Mouse (Mus musculus) lung, embryonic 16.5 days (tissue): ENCODE data around the gene Rpn2. TPM values are rescaled to one million over a fixed set of nuclear protein-coding genes. Genes with fewer than 3 reads are reported as not detected.

ENCODE experiments used
- ATAC-seq: fragments of 200-750 bp; cut with Nextera tagmentation; 2 replicates; pipeline ENCODE4 v1.8.0; 2017; ENCODE audit warnings: low read depth, mild to moderate bottlenecking, moderate library complexity
- H3K27ac ChIP-seq: fragments of 300-500 bp; sonication (generic); 2 replicates; pipeline ENCODE4 v1.5.1; 2014; ENCODE audit warnings: mild to moderate bottlenecking, control low read depth, low read length
- H3K27me3 ChIP-seq: fragments of 300-500 bp; sonication (generic); 2 replicates; pipeline ENCODE4 v1.6.1; 2014; ENCODE audit warnings: low read depth, low read length, mixed read lengths; ENCODE audit not compliant: control insufficient read depth, insufficient read depth
- H3K36me3 ChIP-seq: fragments of 300-500 bp; sonication (generic); 2 replicates; pipeline ENCODE4 v1.6.1; 2014; ENCODE audit warnings: low read length; ENCODE audit not compliant: control insufficient read depth, insufficient read depth
- H3K4me1 ChIP-seq: fragments of 300-500 bp; sonication (generic); replicated peaks from 2 replicates; pipeline ENCODE4 v1.6.1; 2014; ENCODE audit warnings: low read length, mixed read lengths; ENCODE audit not compliant: control insufficient read depth, insufficient read depth
- H3K4me2 ChIP-seq: fragments of 300-500 bp; sonication (generic); 2 replicates; pipeline ENCODE4 v1.6.1; 2014; ENCODE audit warnings: low read depth, low read length, control low read depth
- H3K4me3 ChIP-seq: fragments of 300-500 bp; sonication (generic); 2 replicates; pipeline ENCODE4 v1.5.1; 2014; ENCODE audit warnings: mild to moderate bottlenecking, low read length, control low read depth
- H3K9ac ChIP-seq: fragments of 300-500 bp; sonication (generic); 2 replicates; pipeline ENCODE4 v1.6.1; 2014; ENCODE audit warnings: low read length, control low read depth
- H3K9me3 ChIP-seq: fragments of 300-500 bp; sonication (generic); 2 replicates; pipeline ENCODE4 v1.6.1; 2016; ENCODE audit warnings: low read length; ENCODE audit not compliant: control insufficient read depth
- WGBS: fragments of 180-500 bp; shearing (Covaris S2); extraction: QIAGEN DNeasy Blood & Tissue Kit; methylation state at CpG from one replicate; pipeline ENCODE4 v1.1.7; 2014; 5-methylcytosine and 5-hydroxymethylcytosine counted together
- polyA plus RNA-seq: library from polyadenylated mRNA; unstranded; fragments of >200 nt; fragmentation: Nextera tagmentation; extraction: Ambion mirVana; gene quantifications from 2 replicates; pipeline ENCODE4 v1.2.1, GENCODE M21; 2015

Rpn2 gene
- polyA plus RNA-seq, 1 experiment from 2014 or later = 360 TPM

DNA sequence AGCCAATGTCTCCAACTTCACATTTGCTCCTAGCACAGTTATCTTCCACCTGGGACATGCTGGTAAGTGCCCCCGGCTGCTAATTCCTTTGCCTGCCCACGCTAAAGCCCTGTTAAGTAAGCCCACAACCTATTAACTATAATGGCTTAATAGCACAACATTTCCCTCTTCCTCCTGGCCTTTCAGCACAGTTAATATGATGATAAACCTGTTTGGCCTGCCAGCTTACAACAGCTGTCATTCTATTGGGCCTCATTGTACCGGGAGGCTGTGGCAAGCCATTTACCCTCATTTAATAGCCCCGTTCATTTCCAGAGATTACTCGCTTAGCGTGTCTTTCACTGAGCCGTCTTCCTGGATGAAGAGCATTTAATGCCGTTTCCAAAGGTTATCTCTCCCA is 41.3 kb downstream of the Rpn2 start:
- 85% methylated on average over 8 of the region's 8 CpGs for WGBS
- H3K36me3 ChIP-seq = peaks cover 52% of the 10 kb centered on the region

GRCm38 (mm10) chr2:157320886-157321285 is 42.1 kb downstream of the Rpn2 start:
- Histone ChIP-seq H3K9me3 (no peaks in the 10 kb centered on the region), H3K4me2 (no peak overlapping the region), H3K27ac (no peak overlapping the region), H3K36me3 (peaks cover 52% of the 10 kb centered on the region), H3K4me1 (no peaks in the 10 kb centered on the region; the same call in 1 of the 2 replicates), H3K4me3 (no peak overlapping the region), H3K9ac (no peak overlapping the region), H3K27me3 (no peaks in the 10 kb centered on the region)
- 45% methylated on average over 5 of the region's 5 CpGs for WGBS
- ATAC-seq = no peak

More for the DNA sequence above, 41.3 kb downstream of the Rpn2 start:
- H3K4me1 ChIP-seq = no peaks in the 10 kb centered on the region; the same call in 1 of the 2 replicates
- H3K27ac ChIP-seq = 0 out of 2 replicates have a peak overlapping the region, but pooled peaks have one; percentile 14
- H3K4me3 ChIP-seq = no peak overlapping the region
- H3K9ac ChIP-seq = no peak overlapping the region
- no peak for ATAC-seq
- no peak overlapping the region for H3K4me2 ChIP-seq
- H3K27me3 ChIP-seq = no peaks in the 10 kb centered on the region
- no peaks in the 10 kb centered on the region for H3K9me3 ChIP-seq

DNA sequence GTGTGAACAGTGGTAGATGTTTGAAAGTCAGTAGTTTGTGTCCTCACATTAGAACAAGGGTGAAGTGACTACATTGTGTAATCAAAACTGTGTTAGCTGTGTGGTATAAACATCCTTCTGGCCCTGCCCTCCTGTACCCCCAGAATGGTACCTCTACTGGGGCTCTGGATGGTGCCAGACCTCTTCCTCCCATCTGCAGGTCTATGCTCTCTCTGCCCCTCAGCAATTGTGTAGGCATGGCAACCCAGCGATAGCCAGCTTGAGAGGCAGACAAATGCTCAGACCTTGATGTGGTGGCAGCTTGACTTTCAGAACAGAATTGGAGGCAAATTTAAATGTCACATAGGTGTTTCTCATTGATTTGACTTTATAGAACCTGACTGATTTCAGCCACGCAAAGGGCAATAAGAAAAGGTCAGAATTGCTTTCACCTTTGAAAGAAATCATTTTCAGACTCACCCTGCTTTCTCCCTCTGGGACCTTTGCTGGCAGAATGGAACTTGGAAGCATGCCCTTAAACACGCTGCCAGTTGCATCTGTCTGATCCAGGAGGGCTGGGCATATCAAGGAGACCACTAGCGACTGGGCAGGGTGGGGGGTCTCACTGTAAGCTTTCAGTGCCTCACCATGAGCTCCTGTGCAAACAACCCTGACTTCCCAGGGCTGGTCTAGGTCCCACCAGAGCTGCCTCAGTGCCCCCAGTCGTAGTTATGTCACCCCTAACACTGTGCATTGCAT is 43.4 kb downstream of the Rpn2 start:
- H3K27ac ChIP-seq = no peak overlapping the region
- H3K4me2 ChIP-seq = no peak overlapping the region
- H3K4me1 ChIP-seq = no peaks in the 10 kb centered on the region
- no peak for ATAC-seq
- peaks cover 53% of the 10 kb centered on the region for H3K36me3 ChIP-seq
- WGBS = 78% methylated on average over 5 of the region's 5 CpGs
- no peak overlapping the region for H3K4me3 ChIP-seq
- no peaks in the 10 kb centered on the region for H3K27me3 ChIP-seq
- H3K9ac ChIP-seq = no peak overlapping the region
- no peaks in the 10 kb centered on the region for H3K9me3 ChIP-seq

DNA sequence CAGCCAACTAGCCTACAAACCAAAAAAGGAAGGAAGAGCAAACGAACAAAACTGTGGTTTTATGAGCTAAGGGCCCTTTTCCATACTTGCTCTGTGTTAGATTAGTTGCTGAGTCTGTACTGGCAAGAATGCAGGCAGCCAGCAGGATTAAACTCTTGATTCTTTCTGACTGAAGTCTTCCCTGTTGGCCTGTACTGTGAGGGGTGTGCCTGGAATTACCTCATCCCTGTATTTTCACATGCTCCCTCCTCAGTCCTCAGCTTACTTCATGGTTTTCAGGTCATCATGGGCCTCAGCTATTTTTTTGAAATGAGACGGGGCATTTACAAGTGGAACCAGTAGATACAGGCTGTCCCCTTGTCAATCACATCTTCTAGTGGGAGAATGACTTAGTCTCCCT is 46.4 kb downstream of the Rpn2 start:
- ATAC-seq = no peak
- no peaks in the 10 kb centered on the region for H3K9me3 ChIP-seq
- H3K4me1 ChIP-seq = no peaks in the 10 kb centered on the region
- H3K4me3 ChIP-seq = no peak overlapping the region
- H3K4me2 ChIP-seq = no peak overlapping the region
- H3K36me3 ChIP-seq = peaks cover 47% of the 10 kb centered on the region
- no peak overlapping the region for H3K27ac ChIP-seq
- H3K27me3 ChIP-seq = no peaks in the 10 kb centered on the region
- WGBS = 69% methylated on average over 2 of the region's 2 CpGs
- H3K9ac ChIP-seq = no peak overlapping the region

- H3K4me1 ChIP-seq = no peaks in the 10 kb centered on the region
- peaks cover 26% of the 10 kb centered on the region for H3K36me3 ChIP-seq
- H3K9ac ChIP-seq = no peak overlapping the region
- no peak overlapping the region for H3K27ac ChIP-seq
- no peaks in the 10 kb centered on the region for H3K27me3 ChIP-seq
- WGBS = 44% methylated on average over 5 of the region's 5 CpGs
- H3K9me3 ChIP-seq = no peaks in the 10 kb centered on the region
- H3K4me3 ChIP-seq = no peak overlapping the region
- H3K4me2 ChIP-seq = no peak overlapping the region
- no peak for ATAC-seq
Measured at GRCm38 (mm10) chr2:157328106-157328505, 49.3 kb downstream of the Rpn2 start.

DNA sequence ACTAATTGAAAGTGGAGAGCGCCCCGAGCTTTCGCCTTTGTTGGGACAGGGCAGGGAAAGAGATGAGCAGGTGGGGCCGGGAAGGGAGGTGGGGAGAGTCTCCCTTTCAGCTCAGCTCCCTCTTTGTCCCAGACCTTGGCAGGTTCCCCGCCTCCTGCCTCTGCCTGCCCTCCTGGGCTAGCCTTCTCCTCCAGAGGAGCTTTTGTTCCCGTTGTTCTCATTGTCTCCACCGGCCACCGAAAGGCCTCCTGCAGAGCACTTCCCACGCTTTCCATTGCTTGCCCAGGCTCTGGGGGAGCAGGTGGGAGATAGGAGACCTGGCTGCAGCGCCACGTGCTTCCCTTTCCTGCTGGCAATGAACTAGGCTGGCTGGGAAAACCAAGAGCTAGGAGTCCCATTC is 49.8 kb downstream of the Rpn2 start:
- H3K9ac ChIP-seq = no peak overlapping the region
- H3K4me1 ChIP-seq = no peaks in the 10 kb centered on the region
- no peak overlapping the region for H3K27ac ChIP-seq
- no peak overlapping the region for H3K4me2 ChIP-seq
- peaks cover 21% of the 10 kb centered on the region for H3K36me3 ChIP-seq
- no peaks in the 10 kb centered on the region for H3K27me3 ChIP-seq
- no peak overlapping the region for H3K4me3 ChIP-seq
- H3K9me3 ChIP-seq = no peaks in the 10 kb centered on the region
- WGBS = 45% methylated on average over 11 of the region's 11 CpGs
- ATAC-seq = no peak

GRCm38 (mm10) chr2:157332059-157332458 is 53.2 kb downstream of the Rpn2 start:
- Histone ChIP-seq H3K27ac (no peak overlapping the region), H3K9ac (no peak overlapping the region), H3K36me3 (peaks cover 8% of the 10 kb centered on the region), H3K27me3 (no peaks in the 10 kb centered on the region), H3K4me2 (no peak overlapping the region), H3K4me1 (no peaks in the 10 kb centered on the region), H3K9me3 (no peaks in the 10 kb centered on the region), H3K4me3 (no peak overlapping the region)
- 82% methylated on average over 5 of the region's 5 CpGs for WGBS
- no peak for ATAC-seq

- Histone ChIP-seq H3K9me3 (no peaks in the 10 kb centered on the region), H3K36me3 (no peaks in the 10 kb centered on the region), H3K9ac (no peak overlapping the region), H3K4me3 (no peak overlapping the region), H3K27me3 (no peaks in the 10 kb centered on the region), H3K4me1 (peaks cover 4% of the 10 kb centered on the region; the same call in 1 of the 2 replicates), H3K27ac (no peak overlapping the region), H3K4me2 (no peak overlapping the region)
- ATAC-seq = peak; percentile 12; the same call in 1 of the 2 replicates
- WGBS = 38% methylated on average over 5 of the region's 5 CpGs
Measured at GRCm38 (mm10) chr2:157338663-157339062, 59.8 kb downstream of the Rpn2 start.

DNA sequence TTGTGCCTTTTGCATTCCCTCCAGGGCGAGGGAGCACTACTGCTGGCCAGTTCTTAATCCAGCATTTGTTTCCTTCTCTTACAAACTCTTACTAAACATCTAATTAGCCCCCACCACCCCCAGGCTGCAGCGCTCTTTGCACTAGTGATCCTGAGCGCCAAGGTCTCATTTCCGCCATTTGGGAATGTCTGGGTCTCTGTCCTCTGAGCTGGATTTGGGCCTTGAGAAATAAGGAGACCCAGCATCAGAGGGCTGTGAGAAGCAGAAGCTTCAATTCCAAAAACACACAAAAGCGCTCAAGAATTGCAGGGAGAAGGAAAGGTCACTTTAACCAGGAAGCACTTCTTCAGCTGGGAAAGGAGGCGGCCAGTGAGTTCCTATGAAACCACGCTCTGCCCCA is 60.7 kb downstream of the Rpn2 start:
- Histone ChIP-seq H3K27me3 (no peaks in the 10 kb centered on the region), H3K4me2 (no peak overlapping the region), H3K36me3 (no peaks in the 10 kb centered on the region), H3K9me3 (no peaks in the 10 kb centered on the region), H3K4me3 (no peak overlapping the region), H3K27ac (no peak overlapping the region; the same call in 1 of the 2 replicates), H3K4me1 (peaks cover 4% of the 10 kb centered on the region; the same call in 1 of the 2 replicates), H3K9ac (no peak overlapping the region)
- 74% methylated on average over 7 of the region's 7 CpGs for WGBS
- no peak for ATAC-seq
